Mouse (Mus musculus): Measurements from ENCODE around the gene Prdm2. TPM values are rescaled to one million over a fixed set of nuclear protein-coding genes. Genes with fewer than 3 reads are reported as not detected.

Prdm2 gene
- polyA plus RNA-seq, 1 experiment, result 26.5 TPM

GRCm38 (mm10) chr4:143067006-143067405 is 145.8 kb downstream of the Prdm2 start:
- WGBS, result 94% methylated on average over 9 of the region's 9 CpGs
- H3K27ac ChIP-seq (ENCODE audit: control insufficient read depth, insufficient read depth, low read length), result no peak overlapping the region
- DNase-seq, result no peak
- no peak overlapping the region for H3K4me3 ChIP-seq (ENCODE audit: control insufficient read depth, insufficient read depth, low read length)
- H3K4me1 ChIP-seq (replicated peaks; ENCODE audit: control insufficient read depth, insufficient read depth, low read length), result no peaks in the 10 kb centered on the region
- H3K27me3 ChIP-seq (ENCODE audit: control insufficient read depth, insufficient read depth, low read length), result no peaks in the 10 kb centered on the region
- no peaks in the 10 kb centered on the region for H3K36me3 ChIP-seq (ENCODE audit: control insufficient read depth, insufficient read depth, low read length)
- TF ChIP-seq POLR2A (IDR thresholded peaks at IDR 0.05; ENCODE audit: control insufficient read depth, extremely low read depth, insufficient read depth, low read length, poor library complexity), result no peak
- no peak for TF ChIP-seq CTCF (IDR thresholded peaks at IDR 0.05; ENCODE audit: borderline replicate concordance, control insufficient read depth, extremely low read depth, insufficient read depth, low read length, poor library complexity)

GRCm38 (mm10) chr4:143058765-143059344 is 153.9 kb downstream of the Prdm2 start:
- TF ChIP-seq CTCF (IDR thresholded peaks at IDR 0.05; ENCODE audit: borderline replicate concordance, control insufficient read depth, extremely low read depth, insufficient read depth, low read length, poor library complexity) (no peak), POLR2A (IDR thresholded peaks at IDR 0.05; ENCODE audit: control insufficient read depth, extremely low read depth, insufficient read depth, low read length, poor library complexity) (no peak)
- DNase-seq, result no peak
- Histone ChIP-seq H3K27ac (ENCODE audit: control insufficient read depth, insufficient read depth, low read length) (no peak overlapping the region), H3K4me3 (ENCODE audit: control insufficient read depth, insufficient read depth, low read length) (no peak overlapping the region), H3K36me3 (ENCODE audit: control insufficient read depth, insufficient read depth, low read length) (no peaks in the 10 kb centered on the region), H3K4me1 (replicated peaks; ENCODE audit: control insufficient read depth, insufficient read depth, low read length) (no peaks in the 10 kb centered on the region), H3K27me3 (ENCODE audit: control insufficient read depth, insufficient read depth, low read length) (no peaks in the 10 kb centered on the region)
- 96% methylated on average over 12 of the region's 12 CpGs for WGBS

Other genes with a start within 250 kb of the Prdm2 start
- gene Pdpn, start 86.6 kb upstream of the Prdm2 start, polyA plus RNA-seq (2012; rRNA removed), result 2.1 and 2.2 TPM in 2 replicates
- 0.11 and 0.19 TPM in 2 replicates for gene Lrrc38, start 136.8 kb upstream of the Prdm2 start, polyA plus RNA-seq (2012; rRNA removed)
- gene Pramel1, start 181.4 kb upstream of the Prdm2 start, polyA plus RNA-seq (2012; rRNA removed), result not detected in 2 replicates
- gene Pramef8, start 199.4 kb upstream of the Prdm2 start, polyA plus RNA-seq (2012; rRNA removed), result 13.6 and 14.2 TPM in 2 replicates
- gene Oog4, start 237.3 kb upstream of the Prdm2 start, polyA plus RNA-seq (2012; rRNA removed), result not detected in 2 replicates